ENCODE assay signal across 16 mouse cellular contexts in the genomic region with DNA sequence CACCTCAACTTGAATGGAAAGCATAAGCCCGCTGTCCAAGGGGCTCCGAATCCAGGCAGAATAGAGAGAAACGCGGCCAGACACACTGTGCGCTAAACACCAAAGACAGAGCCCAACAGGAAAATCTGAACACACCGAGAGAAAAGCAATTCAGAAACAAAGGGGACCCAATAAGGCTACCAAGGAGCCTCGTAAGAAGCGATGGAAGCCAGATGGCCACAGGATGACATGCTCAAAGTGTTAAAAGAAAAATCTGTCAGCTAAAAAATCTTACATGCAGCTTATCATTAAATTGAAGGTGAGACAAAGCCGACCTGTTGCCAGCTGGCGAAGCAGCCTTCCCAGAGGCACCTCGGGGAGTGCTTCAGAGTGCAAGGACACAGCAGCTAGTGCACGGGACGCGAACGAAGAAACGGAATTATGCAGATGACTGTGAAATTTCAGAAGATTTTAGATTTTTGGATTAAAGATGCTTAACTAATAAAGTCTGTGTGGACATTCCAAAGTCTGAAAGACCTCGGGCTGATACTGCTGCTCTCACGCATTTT.
"Had no signal": no experiment of that assay in that cellular context is flagged by ENCODE, and none has a peak within 500 bp of the region (broad histone marks: within the 10 kb centered on the region; RNA-seq: fewer than 3 reads in every experiment).

No protein-coding gene starts in this region.

- H3K27me3 ChIP-seq: liver, embryonic 13.5 days had no signal

- H3K9ac ChIP-seq: kidney, embryonic 15.5 days; liver, embryonic 13.5 days; midbrain, embryonic 12.5 days; neural tube, embryonic 13.5 days had no signal

- H3K9me3 ChIP-seq: kidney, embryonic 15.5 days; liver, embryonic 13.5 days; midbrain, embryonic 12.5 days; neural tube, embryonic 13.5 days had no signal

- H3K4me1 ChIP-seq: liver, embryonic 13.5 days had no signal

- H3K36me3 ChIP-seq: kidney, embryonic 15.5 days; liver, embryonic 13.5 days; midbrain, embryonic 12.5 days; neural tube, embryonic 13.5 days had no signal

- H3K27ac ChIP-seq: kidney, embryonic 15.5 days; left cerebral cortex, adult 2 months; liver, embryonic 13.5 days; midbrain, embryonic 12.5 days; neural tube, embryonic 13.5 days had no signal

- DNase-seq: kidney, adult 8-10 months; kidney, postnatal 10 days; kidney, postnatal 36 days; layer of hippocampus, postnatal 36 days; liver, embryonic 13.5 days; lung, adult 2 months; lung, postnatal 14 days; lung, postnatal 4 days; thymus, adult 18-20 months; thymus, postnatal 36 days had no signal

- H3K4me2 ChIP-seq: kidney, embryonic 15.5 days; liver, embryonic 13.5 days; midbrain, embryonic 12.5 days; neural tube, embryonic 13.5 days had no signal

- ATAC-seq: midbrain, embryonic 16.5 days had no signal

- H3K4me3 ChIP-seq: kidney, embryonic 15.5 days; left cerebral cortex, adult 2 months; liver, embryonic 13.5 days; midbrain, embryonic 12.5 days; myocyte; neural tube, embryonic 13.5 days had no signal
